Mouse (Mus musculus) cerebellum, postnatal 14 days (tissue): ENCODE measurements around the gene Olfr304.
"Not testable (repeated sequence)": the region's sequence is repeated elsewhere in the genome, so short reads cannot be mapped to it uniquely, and the experiment has no call there.

Experiments
- DNase-seq, 2 experiments: peaks; one replicate each; pipeline ENCODE4 v3.0.0; 2021; ENCODE audit warnings: mixed read lengths in 2 of 2

The Olfr304 gene

GRCm38 (mm10) chr7:86386558-86386957 lies at the start of gene Olfr304:
Gene Olfr304 (minus strand): TSS chr7:86386658.
- DNase-seq, result no peak

- no peak for DNase-seq
These were observed 17.1 kb upstream of the Olfr304 start, which contains the start of gene Olfr301 for GRCm38 (mm10) chr7:86403546-86403945. Gene Olfr301 (plus strand): TSS chr7:86403846.

GRCm38 (mm10) chr7:86397689-86398088 lies 11.2 kb upstream of the Olfr304 start, which contains the start of gene Olfr303:
Gene Olfr303 (minus strand): TSS chr7:86397789.
- DNase-seq, result no peak

GRCm38 (mm10) chr7:86385769-86386168 lies 689 bp downstream of the Olfr304 start:
- no peak for DNase-seq

GRCm38 (mm10) chr7:86366828-86367227 lies 19.6 kb downstream of the Olfr304 start, which contains the start of gene Olfr305:
Gene Olfr305 (minus strand): TSS chr7:86366928.
- DNase-seq, result no peak

- DNase-seq, result not testable (repeated sequence)
These were observed 40.2 kb downstream of the Olfr304 start for GRCm38 (mm10) chr7:86346296-86346695.

GRCm38 (mm10) chr7:86344253-86344652 lies 42.2 kb downstream of the Olfr304 start:
- DNase-seq, result no peak

GRCm38 (mm10) chr7:86342881-86343565 lies 43.4 kb downstream of the Olfr304 start:
- no peak for DNase-seq

- DNase-seq, result no peak
These were observed 49.0 kb downstream of the Olfr304 start, which contains the start of gene Olfr307 for GRCm38 (mm10) chr7:86337486-86337885. Gene Olfr307 (minus strand): TSS chr7:86337586.
